Mouse (Mus musculus) heart, embryonic 12.5 days (tissue): ENCODE results near the gene Usp30. TPM values are rescaled to one million over a fixed set of nuclear protein-coding genes. Genes with fewer than 3 reads are reported as not detected.

Source experiments
- ATAC-seq: fragments of 200-750 bp; cut with Nextera tagmentation; 2 replicates; pipeline ENCODE4 v1.8.0; 2017; ENCODE audit warnings: moderate TSS enrichment, moderate library complexity; ENCODE audit not compliant: insufficient number of reproducible peaks, low FRiP score
- H3K27ac ChIP-seq: fragments of 300-500 bp; sonication (generic); 2 replicates; pipeline ENCODE4 v1.5.1; 2016; ENCODE audit warnings: mild to moderate bottlenecking, moderate library complexity; ENCODE audit not compliant: poor library complexity, severe bottlenecking
- H3K27me3 ChIP-seq: fragments of 300-500 bp; sonication (generic); replicated peaks from 2 replicates; pipeline ENCODE4 v1.6.1; 2016; ENCODE audit warnings: mild to moderate bottlenecking, moderate library complexity
- H3K36me3 ChIP-seq: fragments of 300-500 bp; sonication (generic); 2 replicates; pipeline ENCODE4 v1.6.1; 2016; ENCODE audit warnings: mild to moderate bottlenecking, moderate library complexity
- H3K4me1 ChIP-seq: fragments of 300-500 bp; sonication (generic); replicated peaks from 2 replicates; pipeline ENCODE4 v1.6.1; 2016; ENCODE audit warnings: mild to moderate bottlenecking
- H3K4me2 ChIP-seq: fragments of 300-500 bp; sonication (generic); 2 replicates; pipeline ENCODE4 v1.6.1; 2016; ENCODE audit warnings: mild to moderate bottlenecking, moderate library complexity
- H3K4me3 ChIP-seq: fragments of 300-500 bp; sonication (generic); 2 replicates; pipeline ENCODE4 v1.5.1; 2016; ENCODE audit warnings: mild to moderate bottlenecking
- H3K9ac ChIP-seq: fragments of 300-500 bp; sonication (generic); 2 replicates; pipeline ENCODE4 v1.6.1; 2016; ENCODE audit warnings: mild to moderate bottlenecking, moderate library complexity
- H3K9me3 ChIP-seq: fragments of 300-500 bp; sonication (generic); replicated peaks from 2 replicates; pipeline ENCODE4 v1.6.1; 2016; ENCODE audit warnings: mild to moderate bottlenecking, moderate library complexity
- WGBS: fragments of 180-500 bp; shearing (Covaris S2); methylation state at CpG from one replicate; pipeline ENCODE4 v1.1.7; 2016; 5-methylcytosine and 5-hydroxymethylcytosine counted together
- polyA plus RNA-seq: library from polyadenylated mRNA; unstranded; fragments of >200 nt; fragmentation: Nextera tagmentation; extraction: Ambion mirVana; gene quantifications from 2 replicates; pipeline ENCODE4 v1.2.1, GENCODE M21; 2016

Gene Usp30
- polyA plus RNA-seq, 1 experiment from 2014 or later, result 9.0 TPM

DNA sequence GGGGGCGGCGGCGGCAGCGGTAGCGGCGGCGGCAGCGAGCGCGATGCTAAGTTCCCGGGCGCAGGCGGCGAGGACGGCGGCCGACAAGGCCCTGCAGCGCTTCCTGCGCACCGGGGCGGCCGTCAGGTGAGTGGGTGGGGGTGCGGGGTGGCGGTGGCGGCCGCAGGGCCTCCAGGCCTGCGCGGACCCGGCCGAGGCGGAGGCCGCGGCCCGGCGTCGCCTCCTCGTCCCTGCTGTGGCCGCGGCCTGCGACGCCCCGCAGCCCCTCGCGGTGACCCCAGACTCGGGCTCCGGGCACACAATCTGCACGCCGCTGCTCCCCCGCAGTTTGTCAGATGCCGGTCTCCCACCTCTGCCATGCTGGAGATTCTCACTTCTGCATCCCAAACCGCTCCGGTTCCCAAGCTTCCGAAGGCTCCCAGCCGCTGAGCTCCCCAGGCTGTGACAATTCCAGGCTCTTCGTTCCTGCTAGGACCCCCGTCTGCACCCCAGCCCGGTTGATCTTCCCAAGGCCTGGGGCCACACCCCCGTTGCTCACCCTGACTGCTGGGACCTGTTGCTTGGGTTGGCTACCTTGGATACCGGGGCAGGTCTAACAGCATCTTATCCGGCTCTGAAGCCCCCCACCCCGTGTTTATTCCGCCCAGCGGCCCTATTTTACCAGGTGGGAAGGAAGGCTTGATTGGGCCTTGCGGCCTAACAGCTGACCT lies 35.3 kb downstream of the Usp30 start:
- H3K27ac ChIP-seq, result no peak overlapping the region
- H3K27me3 ChIP-seq, result no peaks in the 10 kb centered on the region
- no peaks in the 10 kb centered on the region for H3K9me3 ChIP-seq
- peak overlapping the region; percentile 91 for H3K9ac ChIP-seq
- H3K4me2 ChIP-seq, result peak overlapping the region; percentile 88
- H3K36me3 ChIP-seq, result peaks cover 29% of the 10 kb centered on the region
- H3K4me1 ChIP-seq, result peaks cover 12% of the 10 kb centered on the region
- WGBS, result 2% methylated on average over 57 of the region's 64 CpGs
- peak overlapping the region; percentile 84 for H3K4me3 ChIP-seq
- peak; percentile 75 for ATAC-seq

DNA sequence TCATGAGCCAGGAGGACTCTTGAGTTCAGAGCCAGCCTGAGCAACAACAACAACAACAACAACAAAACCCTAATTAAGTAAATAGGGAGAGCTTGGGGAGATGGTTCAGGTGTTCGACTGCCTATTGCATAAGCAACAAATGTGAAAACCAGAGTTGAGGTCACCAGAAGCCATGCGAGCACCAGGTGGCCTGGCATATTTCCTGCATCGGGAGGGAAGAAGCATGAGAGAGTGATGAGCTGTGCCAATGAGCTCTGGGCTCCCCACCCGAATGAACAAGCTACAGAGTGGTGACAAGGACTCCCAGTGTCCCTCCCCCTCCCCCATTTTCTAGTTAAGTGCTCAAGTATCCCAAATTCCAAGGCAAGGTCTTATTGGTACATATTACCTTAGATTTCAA lies 36.6 kb downstream of the Usp30 start:
- no peak overlapping the region for H3K9ac ChIP-seq
- H3K27ac ChIP-seq, result no peak overlapping the region
- H3K27me3 ChIP-seq, result no peaks in the 10 kb centered on the region
- H3K4me2 ChIP-seq, result no peak overlapping the region
- H3K9me3 ChIP-seq, result no peaks in the 10 kb centered on the region
- no peak overlapping the region for H3K4me3 ChIP-seq
- 80% methylated on average over 4 of the region's 4 CpGs for WGBS
- ATAC-seq, result no peak
- H3K4me1 ChIP-seq, result peaks cover 12% of the 10 kb centered on the region
- H3K36me3 ChIP-seq, result peaks cover 42% of the 10 kb centered on the region

DNA sequence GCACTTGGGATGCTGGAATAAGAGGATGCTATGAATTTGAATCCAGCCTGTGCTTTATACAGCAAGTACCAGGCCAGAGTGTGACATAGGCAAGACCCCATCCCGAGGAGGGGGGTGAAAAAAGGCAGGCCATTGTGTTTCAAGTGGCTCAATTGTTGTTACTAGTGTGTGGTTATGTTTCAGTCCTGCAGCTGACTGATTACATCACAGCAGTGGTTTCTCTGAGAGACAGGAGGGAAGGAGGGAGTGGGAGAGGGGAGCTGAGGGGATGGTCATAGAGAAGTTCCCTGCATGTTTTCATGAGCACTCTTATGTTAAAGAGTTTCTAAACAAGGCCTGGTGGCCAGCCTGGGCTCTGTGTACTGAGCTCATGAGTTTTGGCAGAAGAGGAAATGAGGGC lies 37.5 kb downstream of the Usp30 start:
- H3K27ac ChIP-seq, result no peak overlapping the region
- ATAC-seq, result no peak
- H3K4me3 ChIP-seq, result no peak overlapping the region
- no peaks in the 10 kb centered on the region for H3K27me3 ChIP-seq
- no peaks in the 10 kb centered on the region for H3K9me3 ChIP-seq
- 58% methylated on average over 1 of the region's 1 CpGs for WGBS
- H3K4me1 ChIP-seq, result peaks cover 12% of the 10 kb centered on the region
- H3K9ac ChIP-seq, result no peak overlapping the region
- H3K36me3 ChIP-seq, result peaks cover 50% of the 10 kb centered on the region
- H3K4me2 ChIP-seq, result no peak overlapping the region

DNA sequence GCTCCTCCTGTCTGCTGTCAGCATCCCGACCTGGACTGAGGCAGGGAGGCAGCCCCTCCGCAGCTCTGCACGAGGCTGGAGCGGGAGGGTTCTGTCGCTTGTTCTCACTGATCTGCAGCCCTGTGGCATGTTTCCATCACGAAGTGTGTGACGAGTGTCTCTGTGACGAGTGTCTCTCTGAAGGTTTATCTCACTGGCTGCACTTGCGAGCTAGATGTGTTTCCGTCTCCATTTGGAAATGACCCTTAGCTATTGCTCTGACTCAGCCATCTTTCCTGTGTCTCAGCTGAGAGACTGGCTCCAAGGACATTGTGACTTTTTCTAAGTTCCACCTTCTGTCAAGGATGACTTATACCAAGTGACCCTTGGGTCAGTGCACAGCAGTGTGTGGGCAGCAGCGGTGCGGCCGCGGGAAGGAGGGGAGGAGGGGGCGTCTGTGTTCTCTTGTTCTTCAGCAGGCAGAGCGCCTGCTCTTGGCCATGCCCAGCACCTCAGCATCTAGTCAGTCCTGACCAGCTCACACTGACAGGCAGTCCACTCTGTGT lies 41.2 kb downstream of the Usp30 start:
- ATAC-seq, result no peak
- H3K9me3 ChIP-seq, result peaks cover 11% of the 10 kb centered on the region
- no peak overlapping the region for H3K27ac ChIP-seq
- 75% methylated on average over 16 of the region's 16 CpGs for WGBS
- no peak overlapping the region for H3K4me3 ChIP-seq
- peaks cover 87% of the 10 kb centered on the region for H3K36me3 ChIP-seq
- H3K9ac ChIP-seq, result no peak overlapping the region
- no peaks in the 10 kb centered on the region for H3K4me1 ChIP-seq
- H3K27me3 ChIP-seq, result no peaks in the 10 kb centered on the region
- no peak overlapping the region for H3K4me2 ChIP-seq

DNA sequence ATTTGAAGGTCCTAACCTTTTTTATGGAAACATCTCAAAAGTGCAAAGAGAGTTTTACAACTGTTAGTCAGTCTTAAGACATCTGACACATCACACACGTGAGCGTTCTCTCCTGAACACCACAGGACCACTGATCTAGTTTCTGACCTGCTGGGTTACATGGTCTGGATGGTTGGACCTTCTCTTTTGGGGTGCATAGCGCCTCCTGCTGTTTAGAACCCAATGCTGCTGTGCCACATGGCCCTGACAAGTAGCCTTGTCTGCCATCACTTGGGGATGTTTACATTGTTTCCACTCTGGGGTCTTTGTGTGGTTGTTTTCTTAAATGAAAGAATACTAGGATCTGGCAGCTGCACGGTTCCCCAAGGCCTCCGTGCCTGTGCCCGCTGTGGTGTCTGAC lies 48.1 kb downstream of the Usp30 start:
- Histone ChIP-seq H3K9ac (no peak overlapping the region), H3K9me3 (peaks cover 11% of the 10 kb centered on the region), H3K4me3 (no peak overlapping the region), H3K4me2 (no peak overlapping the region), H3K27ac (no peak overlapping the region), H3K27me3 (no peaks in the 10 kb centered on the region), H3K4me1 (no peaks in the 10 kb centered on the region), H3K36me3 (peaks cover 97% of the 10 kb centered on the region)
- WGBS, result 82% methylated on average over 6 of the region's 6 CpGs
- no peak for ATAC-seq

DNA sequence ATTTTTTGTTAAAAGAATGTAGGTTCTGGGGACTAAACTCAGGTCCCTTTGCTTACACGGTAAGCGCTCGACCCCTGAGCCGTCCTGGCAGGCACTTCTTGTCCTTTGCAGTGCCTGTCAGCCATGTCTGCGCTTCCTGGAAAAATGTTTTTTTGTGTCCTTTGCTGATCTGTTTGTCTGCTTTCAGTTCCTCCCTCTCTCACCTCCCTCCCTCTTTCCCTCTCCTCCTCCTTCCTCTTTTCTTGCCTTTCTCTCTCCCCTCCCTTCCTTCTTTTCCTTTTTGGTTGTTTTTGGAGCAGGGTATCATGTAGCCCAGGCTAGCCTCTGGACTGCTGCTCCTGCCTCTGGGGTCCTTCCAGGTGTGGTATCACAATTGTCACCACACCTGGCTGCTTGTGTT lies 49.8 kb downstream of the Usp30 start:
- no peak overlapping the region for H3K27ac ChIP-seq
- ATAC-seq, result no peak
- no peaks in the 10 kb centered on the region for H3K4me1 ChIP-seq
- H3K9ac ChIP-seq, result no peak overlapping the region
- WGBS, result 84% methylated on average over 5 of the region's 5 CpGs
- no peak overlapping the region for H3K4me2 ChIP-seq
- H3K9me3 ChIP-seq, result no peaks in the 10 kb centered on the region
- no peak overlapping the region for H3K4me3 ChIP-seq
- H3K36me3 ChIP-seq, result peaks cover 97% of the 10 kb centered on the region
- H3K27me3 ChIP-seq, result no peaks in the 10 kb centered on the region

DNA sequence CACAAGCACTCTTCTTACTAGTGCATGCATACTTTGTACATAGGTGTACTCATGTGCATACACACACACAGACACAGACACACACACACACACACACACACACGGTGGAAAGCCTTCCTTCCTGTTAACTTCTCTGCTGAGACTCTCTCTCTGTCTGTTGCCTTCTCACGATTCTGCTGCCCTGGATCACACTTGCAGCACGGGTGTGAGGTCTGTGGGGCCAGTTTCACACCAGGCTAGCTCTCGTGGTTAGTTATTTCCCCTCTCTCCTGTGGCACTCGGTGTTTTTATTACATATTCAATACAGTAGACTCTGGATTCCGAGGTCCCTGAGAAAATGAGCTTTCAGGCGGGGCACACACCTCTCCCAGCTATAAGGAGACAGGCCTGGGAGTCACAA lies 51.3 kb downstream of the Usp30 start:
- ATAC-seq, result no peak
- H3K4me3 ChIP-seq, result no peak overlapping the region
- H3K9ac ChIP-seq, result no peak overlapping the region
- H3K27ac ChIP-seq, result no peak overlapping the region
- H3K4me1 ChIP-seq, result no peaks in the 10 kb centered on the region
- no peak overlapping the region for H3K4me2 ChIP-seq
- peaks cover 97% of the 10 kb centered on the region for H3K36me3 ChIP-seq
- no peaks in the 10 kb centered on the region for H3K27me3 ChIP-seq
- no peaks in the 10 kb centered on the region for H3K9me3 ChIP-seq
- WGBS, result 85% methylated on average over 7 of the region's 7 CpGs

DNA sequence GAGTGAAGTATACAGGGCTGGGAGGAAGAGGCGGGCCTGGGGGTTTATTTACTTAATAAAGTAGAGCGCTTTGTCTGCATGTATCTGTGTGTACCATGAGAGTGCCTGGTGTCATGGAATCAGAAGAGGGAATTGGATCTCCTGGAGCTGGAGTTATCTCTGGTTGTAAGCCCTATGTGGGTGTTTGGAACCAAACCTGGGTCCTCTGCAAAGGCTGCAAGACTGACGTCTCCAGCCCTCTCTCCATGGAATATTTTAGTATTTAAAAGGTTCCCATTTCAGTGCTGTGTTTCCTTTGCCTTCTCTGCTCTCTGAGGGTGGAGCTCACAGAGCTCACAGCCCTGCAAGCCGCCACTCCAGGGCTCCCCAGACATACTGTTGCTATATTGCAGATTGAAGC lies 54.5 kb downstream of the Usp30 start:
- peaks cover 96% of the 10 kb centered on the region for H3K36me3 ChIP-seq
- no peak overlapping the region for H3K4me2 ChIP-seq
- H3K4me3 ChIP-seq, result no peak overlapping the region
- H3K9me3 ChIP-seq, result no peaks in the 10 kb centered on the region
- ATAC-seq, result no peak
- 84% methylated on average over 4 of the region's 4 CpGs for WGBS
- no peak overlapping the region for H3K9ac ChIP-seq
- no peak overlapping the region for H3K27ac ChIP-seq
- no peaks in the 10 kb centered on the region for H3K27me3 ChIP-seq
- H3K4me1 ChIP-seq, result no peaks in the 10 kb centered on the region

DNA sequence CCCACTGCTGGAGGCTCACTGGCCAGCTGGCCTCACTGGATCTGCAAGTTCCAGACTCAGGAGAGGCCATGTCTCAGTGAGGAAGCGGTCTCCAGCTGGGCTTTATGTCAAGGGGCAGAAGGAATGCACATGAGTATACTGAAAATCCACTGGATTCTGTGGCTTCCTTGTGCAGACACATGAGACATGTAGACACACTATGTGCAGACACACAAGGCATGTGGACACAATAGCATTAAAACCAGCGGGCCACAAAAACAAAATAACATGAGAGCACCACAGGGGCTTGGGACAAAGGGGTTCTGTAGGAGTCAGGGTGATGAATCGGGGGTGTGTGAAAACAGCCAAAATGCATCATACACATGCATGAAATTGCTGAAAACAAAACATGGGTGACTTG lies 60.7 kb downstream of the Usp30 start:
- Histone ChIP-seq H3K27ac (no peak overlapping the region), H3K27me3 (no peaks in the 10 kb centered on the region), H3K4me1 (0 out of 2 replicates have a peak, but pooled peaks cover 10% of the 10 kb centered on the region), H3K36me3 (peaks cover 50% of the 10 kb centered on the region), H3K9ac (no peak overlapping the region), H3K4me2 (no peak overlapping the region), H3K4me3 (no peak overlapping the region), H3K9me3 (no peaks in the 10 kb centered on the region)
- ATAC-seq, result no peak
- WGBS, result 93% methylated on average over 3 of the region's 3 CpGs

DNA sequence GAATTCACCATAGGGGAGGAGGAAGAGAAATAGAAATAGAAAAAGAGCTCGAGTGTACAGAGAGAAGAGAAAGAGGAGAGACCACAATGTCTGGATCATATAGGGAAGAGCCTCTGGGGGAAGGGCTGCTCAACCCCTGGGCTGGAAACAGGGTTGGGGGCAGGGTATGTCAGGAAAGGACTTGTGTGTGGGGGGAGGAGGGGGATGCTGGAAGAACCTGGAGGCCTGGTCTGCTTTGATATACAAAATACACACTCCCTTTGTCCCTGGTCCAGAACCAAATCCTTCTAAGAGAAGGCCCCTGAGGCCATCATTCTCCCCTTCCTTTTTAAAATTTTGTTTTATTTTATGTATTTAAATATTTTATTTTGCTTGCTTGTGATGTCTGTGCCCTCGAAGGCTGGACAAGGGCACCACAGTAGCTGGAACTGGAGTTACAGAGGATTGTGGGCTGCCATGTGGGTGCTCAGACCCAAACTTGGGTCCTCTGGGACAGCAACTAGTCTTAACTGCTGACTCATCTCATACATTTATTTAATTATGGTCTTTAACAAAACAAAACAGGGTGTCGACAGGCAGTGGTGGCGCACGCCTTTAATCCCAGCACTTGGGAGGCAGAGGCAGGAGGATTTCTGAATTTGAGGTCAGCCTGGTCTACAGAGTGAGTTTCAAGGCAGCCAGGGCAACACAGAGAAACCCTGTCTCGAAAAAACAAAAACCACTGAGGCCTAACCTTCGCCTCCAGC lies 61.4 kb downstream of the Usp30 start:
- H3K27ac ChIP-seq, result peak overlapping the region; percentile 92; the same call in 1 of the 2 replicates

More for the DNA sequence above, 61.4 kb downstream of the Usp30 start:
- Histone ChIP-seq H3K36me3 (peaks cover 44% of the 10 kb centered on the region), H3K9me3 (no peaks in the 10 kb centered on the region), H3K4me1 (0 out of 2 replicates have a peak, but pooled peaks cover 13% of the 10 kb centered on the region), H3K27me3 (no peaks in the 10 kb centered on the region), H3K4me3 (peak overlapping the region; percentile 57), H3K4me2 (peak overlapping the region; percentile 82), H3K9ac (0 out of 2 replicates have a peak overlapping the region, but pooled peaks have one; percentile 75)
- WGBS, result 84% methylated on average over 7 of the region's 7 CpGs
- no peak for ATAC-seq
